Mouse (Mus musculus) urinary bladder, adult 2 months (tissue): ENCODE data around the gene Tas2r143. TPM values are rescaled to one million over a fixed set of nuclear protein-coding genes. Genes with fewer than 3 reads are reported as not detected.

Experiments
- DNase-seq: peaks from one replicate; pipeline ENCODE4 v3.0.0; 2022; ENCODE audit warnings: low spot score
- polyA plus RNA-seq: library from polyadenylated mRNA; depleted of rRNA; stranded (reverse); fragments of >200 nt; gene quantifications from 2 replicates; pipeline ENCODE4 v1.2.3, GENCODE M21; 2012

Gene Tas2r143
- polyA plus RNA-seq, 1 experiment = 0.47 TPM

DNA sequence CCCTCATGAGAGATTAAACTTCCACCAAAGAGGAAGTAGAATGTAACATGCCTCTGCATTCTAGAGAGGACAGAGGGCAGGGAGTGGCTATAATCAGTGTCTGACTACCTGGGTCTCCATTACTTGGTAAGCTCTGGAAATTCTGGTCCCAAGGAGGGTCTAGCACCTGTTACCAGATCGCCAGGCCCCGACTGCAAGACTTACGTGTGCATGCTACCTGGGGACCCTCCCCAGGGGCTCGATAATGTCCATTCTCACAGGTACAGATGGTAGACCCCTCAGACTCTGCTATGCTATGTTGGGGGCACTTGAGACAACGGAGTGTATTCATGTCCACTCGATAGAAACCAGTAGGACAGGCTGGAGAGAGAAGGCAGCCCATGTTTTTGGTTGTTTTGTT lies 34.8 kb upstream of the Tas2r143 start:
- DNase-seq = no peak

DNA sequence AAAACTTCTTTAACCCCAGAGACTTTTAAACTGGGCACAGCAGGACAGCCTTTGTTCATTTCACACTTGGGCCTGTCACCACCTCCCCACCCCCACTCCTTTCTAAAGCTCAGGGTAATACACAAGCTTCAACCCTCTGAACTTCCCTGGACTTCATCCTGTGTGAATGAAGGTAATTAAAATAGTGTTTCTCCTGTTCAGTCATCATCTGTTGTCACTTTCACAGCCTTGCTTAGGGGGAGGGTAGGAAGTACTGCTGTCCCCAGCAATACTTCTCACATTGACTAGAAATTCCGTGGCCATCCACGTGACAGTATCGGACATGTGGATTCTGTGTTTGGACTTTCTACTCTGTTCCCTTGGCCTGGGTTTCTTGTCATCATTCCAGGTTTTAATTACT lies 30.2 kb upstream of the Tas2r143 start:
- DNase-seq = no peak

DNA sequence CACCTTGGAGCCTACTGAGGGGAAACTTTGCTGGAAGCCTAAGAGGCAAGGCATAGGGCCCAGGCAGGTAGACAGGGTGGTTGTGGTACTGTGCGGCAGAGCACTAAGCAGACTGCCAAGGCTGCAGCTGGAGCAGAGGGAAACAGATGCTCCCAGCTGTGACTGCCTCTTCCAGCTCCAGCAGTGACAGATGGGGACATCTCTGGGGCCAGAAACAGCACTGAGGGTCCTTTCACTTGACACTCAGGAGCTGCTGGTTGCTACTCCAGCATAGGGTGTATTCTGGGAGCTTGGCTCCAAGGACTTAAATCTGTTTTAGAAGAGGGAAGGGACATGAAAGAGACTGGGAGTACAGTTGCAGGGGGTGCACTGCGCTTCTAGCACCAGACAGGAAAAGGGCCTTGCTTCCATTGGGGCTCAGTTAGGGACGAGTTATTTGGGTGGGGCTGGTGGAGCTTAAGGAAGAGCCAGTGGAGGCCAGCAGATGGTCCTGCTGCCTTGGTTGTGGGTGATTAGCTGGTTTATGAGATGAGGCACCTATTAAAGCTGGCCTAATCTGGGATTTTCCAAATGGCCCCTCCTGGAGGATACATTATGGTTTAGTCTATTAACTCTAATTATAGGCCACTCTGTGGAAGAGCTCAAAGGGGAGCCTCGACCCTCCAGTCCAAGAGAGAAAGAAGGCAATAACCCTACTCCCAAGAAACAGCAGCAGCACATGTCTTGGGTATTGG lies 29.2 kb upstream of the Tas2r143 start:
- no peak for DNase-seq

DNA sequence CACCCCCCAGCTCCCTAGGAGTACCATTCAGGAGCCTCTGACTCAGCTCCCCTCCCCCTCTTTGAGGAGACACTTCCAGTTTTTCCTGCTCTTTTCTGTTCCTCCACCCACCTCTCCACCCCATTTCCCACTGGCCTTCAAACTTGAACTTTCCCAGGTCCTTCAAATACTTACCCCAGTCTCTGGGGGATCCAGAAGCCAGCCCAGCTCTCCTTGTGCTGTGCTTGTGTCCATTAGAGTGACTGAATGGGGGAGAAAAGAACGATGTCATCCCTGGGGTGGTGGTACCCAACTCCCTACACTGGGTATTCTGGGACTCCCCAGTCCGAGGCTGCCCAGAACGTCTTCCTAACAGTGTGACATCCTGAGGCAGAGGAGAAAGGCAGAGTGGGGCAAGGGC lies 28.0 kb upstream of the Tas2r143 start:
- no peak for DNase-seq

DNA sequence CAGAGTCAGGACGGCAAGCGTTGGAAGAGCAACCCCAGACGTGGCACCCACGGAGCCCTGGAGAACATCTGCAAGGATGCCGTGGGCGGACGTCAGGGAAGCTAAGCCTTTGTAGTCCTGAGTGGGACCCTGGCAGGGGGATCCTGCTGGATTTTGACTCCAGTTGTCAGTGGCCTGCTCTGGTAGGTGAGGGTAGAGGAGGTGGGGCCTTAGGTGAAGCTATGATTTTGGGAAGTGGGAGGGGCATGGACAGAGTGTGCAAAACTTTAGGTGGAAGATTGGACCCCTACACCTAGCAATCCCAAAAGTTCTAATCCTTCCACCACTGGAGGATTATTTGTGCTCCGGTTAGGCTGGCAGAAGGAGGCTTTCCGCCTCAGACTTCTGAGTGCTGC lies 27.6 kb upstream of the Tas2r143 start:
- DNase-seq = no peak

DNA sequence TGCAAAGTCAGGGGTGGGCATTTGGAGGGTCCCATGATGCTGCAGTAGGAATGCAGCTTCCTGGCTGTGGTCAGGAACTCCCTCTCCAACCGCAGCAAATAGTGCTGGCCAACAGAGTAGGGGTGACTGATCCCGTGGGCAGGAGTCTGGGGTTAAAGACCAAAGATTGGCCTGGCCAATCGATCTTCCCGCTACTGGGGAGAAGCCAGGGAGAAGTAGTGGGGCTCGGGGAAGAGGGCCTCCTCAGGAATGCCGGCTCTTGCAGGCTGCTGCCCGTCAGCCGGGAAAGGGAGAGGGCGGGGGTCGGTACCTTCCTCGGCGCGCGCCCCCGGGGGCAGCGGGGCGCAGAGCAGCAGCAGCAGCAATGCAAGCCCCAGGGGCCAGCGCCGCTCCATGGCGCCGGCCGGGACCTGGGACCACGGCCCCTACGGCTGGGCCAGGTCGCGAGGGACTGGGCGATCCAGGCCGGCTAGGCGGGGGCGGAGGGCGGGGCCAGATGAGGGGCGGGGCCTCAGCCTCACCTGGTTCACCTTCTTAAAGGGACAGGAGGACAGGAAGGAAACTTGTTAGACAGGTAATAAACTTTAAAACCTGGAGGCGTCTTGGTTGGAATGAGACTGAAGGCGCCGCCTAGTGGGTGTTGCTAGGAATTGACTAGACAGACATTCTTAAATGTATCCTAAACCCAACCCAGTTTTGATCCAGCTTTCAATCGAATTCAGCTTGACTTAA lies 27.1 kb upstream of the Tas2r143 start, which contains the start of gene Epha1:
TSS of gene Epha1 (minus strand) at position 453 of the 732 bp plus-strand sequence.
- DNase-seq = no peak

DNA sequence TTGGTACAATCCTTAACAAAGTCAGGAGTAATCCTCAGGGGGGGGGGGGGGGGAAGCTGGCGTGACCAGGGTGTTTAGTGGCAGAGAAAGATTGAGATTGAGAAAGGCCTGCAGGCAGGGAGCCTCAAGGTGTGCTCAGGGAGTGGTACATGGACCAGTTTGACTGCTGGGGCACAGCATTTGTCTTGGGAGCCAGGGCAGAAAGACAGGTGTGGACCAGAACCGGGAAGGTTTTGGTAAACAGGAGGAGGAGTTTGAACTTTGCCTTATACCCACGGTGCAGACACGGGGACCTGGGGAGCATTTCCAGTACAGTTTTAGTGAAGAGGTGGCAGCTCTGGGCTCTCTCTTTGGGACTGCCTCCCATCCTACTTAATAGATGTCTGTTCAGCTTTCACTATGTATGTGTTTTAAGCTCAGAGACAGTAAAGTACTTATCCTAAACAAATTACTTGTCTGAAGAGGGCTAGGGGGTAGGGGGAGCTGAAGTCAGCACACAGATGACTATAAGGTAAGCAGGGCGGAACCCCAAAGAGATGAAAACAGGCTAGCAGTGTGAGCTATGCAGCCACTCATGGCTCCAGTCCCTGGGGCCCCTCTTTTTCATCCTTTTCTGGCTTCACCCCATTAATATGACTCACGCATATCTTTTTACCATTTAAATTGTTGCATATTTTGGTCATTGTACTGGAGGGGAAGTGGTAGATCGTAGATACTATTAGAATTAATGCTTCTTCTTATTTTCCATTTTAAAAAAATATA lies 26.2 kb upstream of the Tas2r143 start:
- no peak for DNase-seq

DNA sequence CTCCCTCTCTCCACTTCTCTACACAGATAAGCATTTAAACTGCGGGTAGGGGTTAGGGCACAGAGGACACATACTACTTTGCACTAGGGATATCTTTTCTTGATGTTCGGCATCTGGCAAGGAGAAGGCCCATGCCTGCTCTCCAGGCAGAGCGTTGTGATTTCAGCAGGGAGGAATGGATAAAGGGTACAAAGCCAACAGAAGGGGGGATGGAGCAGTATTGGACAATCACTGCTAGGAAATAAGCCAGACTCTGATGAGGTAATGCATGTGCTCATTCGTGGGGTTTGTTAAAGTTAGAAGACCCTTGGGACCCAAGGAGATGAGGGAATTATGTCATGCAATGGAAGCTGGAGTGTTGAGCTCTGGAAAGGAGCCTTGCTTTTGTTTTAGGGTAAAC lies 25.3 kb upstream of the Tas2r143 start:
- no peak for DNase-seq

DNA sequence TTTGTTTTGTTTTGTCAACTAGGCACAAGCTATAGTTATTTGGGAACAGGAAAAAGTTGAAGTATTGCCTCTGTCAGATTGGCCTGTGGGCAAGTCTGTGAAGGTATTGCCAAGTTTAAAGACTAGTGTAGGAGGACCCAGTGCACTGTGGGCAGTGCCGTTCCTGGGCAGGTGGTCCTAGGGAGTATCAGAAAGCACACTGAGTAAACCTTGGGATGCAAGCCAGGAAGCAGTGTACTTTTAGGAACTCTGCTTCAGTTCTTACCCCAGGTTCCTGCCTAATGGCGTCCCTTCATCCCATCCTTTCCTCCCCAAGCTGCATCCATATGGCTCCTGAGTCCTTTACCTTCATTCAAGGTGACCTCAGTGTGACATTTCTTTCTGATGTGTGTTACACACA lies 24.9 kb upstream of the Tas2r143 start:
- DNase-seq = no peak

DNA sequence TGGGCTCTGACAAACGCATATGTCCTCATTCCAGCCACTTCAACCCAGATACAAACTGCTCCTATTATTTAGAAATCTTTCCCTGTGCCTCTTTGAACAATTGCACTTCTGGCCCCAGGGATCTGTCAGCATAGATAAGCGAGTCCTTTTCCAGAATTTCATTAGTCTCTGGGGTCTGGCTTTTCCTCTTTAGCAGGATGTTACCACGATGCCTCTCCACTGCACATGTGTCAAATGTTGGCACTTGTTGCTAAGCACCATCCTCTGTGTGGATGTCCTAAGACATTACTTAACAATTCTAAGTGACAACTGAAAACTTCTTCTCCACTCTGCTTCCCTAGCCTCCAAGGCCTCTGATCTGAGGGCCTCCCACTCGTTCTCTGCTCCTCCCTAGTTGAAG lies 24.0 kb upstream of the Tas2r143 start:
- no peak for DNase-seq

DNA sequence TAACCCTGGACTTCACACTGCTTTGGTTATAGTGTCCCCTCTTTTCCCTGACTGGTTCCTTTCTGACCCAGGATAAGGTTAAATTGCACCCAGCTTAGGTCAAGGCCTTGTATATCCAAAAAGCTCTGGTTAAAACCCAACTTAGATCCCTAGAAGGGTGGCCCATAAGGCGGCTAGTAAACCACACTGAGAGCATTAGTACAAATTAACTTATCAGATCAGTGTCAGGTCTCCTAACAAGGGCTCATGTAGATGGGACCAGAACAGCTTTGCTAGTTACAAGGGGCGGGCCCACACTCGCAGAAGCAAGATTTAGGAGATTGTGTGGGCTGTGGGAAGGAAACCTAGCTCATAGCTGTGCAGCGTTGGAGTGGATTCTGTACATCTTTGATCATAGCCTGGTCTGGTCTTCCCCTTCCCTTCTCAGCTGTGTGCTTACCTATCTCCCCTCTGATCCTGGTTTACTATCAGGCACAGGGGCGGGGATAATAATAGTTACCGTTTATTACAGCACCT lies 23.5 kb upstream of the Tas2r143 start:
- DNase-seq = no peak

DNA sequence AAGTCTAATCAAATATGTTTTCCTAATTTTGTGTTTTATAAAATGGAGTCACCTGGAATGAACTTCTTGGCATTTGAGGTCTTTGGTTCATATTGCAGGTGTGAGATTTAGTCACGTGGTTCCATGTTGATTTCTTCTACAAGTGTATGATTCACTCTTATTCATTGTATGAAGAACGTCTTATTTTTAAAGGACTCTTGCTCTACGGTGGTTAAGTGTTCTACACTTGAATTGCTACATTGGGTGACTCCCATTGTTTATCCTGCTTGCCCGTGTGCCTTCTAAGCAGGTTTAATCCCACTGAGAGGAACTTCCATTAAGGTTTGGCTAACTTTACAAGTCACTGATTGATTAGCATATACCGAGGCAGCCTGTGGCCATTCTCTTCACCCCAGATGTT lies 22.8 kb upstream of the Tas2r143 start:
- no peak for DNase-seq

DNA sequence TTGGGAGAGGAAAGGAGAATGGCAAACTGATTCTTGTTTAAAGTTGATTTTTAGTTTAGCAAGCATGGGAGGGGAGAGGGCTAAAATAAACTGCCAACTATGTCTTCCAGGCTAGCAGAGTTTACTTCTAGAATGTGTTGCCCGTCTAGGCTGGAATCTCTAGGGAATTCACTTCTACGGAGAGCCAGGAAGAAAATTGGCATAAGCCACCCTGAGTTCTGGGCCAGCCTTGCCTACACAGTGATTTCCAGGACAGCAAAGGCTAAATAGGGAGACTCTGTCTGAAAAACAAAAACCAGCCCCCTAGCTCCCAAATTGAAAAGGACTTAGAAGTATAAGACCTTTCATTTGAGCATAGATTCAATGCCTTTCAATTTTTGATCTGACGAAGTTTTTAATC lies 20.5 kb upstream of the Tas2r143 start:
- DNase-seq = no peak

DNA sequence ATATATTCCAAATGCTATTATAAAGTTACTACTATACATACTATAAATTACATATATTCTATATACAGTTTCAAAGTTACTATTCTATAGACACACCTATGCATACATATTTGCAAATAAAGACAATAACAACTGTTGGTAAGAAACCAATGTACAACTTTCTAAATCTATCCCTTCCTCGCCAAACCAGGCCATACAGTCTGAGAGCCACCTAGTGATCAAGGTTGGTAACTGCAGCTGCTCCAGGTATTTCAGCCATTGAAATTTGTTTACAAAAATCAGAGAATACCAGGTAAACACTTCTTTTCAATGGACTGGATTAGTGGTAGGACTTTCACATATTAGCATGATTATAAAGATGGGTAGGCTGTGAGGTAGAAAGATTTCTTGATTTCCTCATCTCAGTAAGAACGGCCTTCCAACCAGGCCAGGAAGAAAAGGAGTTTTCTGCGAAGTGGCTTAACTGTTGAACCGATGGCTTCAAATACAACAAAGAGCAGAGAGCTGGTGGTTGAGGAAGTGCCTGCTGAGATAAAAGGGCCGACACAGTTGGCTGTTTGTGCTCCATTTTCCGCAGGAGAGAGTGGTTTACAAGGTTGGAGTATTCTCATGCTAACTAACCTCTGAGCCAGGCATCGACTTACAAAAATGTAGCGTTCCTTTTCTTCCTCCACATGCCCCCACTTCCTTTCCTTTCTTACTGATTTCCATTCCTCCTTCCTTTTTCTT lies 19.5 kb upstream of the Tas2r143 start:
- no peak for DNase-seq

DNA sequence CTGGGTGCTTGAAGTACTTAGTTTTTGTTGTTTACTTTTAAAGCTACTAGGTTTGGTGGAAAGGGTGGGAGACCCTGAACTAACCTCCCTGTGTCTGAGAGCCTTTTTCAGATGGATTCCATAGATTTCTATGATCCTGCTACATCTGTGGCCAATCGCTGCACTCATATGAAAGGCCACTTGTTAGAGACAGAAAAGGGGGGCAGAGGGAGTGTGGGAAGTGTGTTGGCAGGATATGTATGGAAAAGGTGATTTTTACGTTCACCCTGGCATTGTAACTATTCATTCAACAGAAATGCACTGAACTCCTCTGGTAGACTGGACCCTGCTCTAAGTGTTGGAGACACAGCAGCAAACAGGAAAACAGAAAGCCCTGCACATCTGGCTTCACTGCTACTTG lies 18.8 kb upstream of the Tas2r143 start:
- DNase-seq = no peak

DNA sequence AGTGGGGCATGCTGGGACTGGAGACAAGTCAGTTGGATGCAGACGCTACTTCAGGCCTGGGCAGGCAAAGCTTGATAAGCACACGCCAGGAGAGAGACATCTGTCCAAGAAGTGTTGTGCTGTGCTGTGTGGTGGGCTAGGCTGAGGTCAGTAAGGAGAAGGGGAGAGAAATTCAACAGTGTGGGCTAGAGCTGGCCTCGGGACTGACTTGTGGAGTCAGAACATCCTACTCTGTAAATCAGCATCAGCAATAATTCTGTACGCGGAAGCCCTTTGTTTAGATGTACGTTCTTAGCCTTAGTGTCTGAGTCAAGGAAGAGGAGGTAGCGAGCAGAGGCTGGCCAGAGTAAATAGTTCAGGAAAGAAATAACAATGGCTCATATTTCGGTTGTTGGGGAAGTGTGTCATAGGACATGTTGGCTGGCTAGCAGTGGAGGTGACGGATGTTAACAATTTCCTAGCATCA lies 18.1 kb upstream of the Tas2r143 start:
- no peak for DNase-seq

DNA sequence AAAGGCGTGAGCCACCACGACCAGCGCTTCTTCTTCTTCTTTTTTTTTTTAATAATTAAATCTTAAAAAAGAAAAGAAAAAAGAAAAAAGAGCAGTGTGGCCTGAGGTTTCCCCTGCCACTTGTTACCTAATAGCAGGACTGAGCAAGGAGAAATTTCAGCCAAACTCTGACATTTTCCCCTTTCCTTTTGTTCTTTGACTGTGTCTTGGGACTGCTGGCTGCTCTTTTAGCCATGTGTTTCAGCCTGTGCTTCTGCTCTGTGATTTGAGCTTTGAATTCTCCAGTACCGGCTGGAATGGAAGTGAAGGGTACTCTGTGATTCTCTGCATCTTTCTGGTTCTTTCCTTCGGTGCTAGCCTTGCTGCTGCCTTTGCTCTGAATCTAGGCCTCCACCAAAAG lies 16.7 kb upstream of the Tas2r143 start:
- no peak for DNase-seq

DNA sequence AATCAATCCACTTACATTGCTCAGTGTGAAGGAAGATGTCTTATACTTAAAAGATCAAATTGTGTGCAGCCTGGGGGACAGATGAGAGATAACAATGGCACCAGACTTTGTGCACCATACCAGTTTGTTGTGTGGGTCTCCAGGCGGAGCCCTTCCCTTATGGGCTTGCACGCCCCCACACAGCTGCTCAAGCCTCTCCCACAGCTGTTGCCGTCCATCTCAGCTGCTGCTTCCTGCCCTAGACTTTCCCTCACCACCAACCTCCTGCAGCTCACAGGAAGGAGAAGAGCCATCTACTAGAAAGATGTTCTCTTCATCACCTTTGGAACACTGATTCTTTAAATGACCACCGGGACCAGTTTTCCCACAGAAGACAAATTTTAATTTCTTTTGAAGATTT lies 14.4 kb upstream of the Tas2r143 start:
- no peak for DNase-seq

DNA sequence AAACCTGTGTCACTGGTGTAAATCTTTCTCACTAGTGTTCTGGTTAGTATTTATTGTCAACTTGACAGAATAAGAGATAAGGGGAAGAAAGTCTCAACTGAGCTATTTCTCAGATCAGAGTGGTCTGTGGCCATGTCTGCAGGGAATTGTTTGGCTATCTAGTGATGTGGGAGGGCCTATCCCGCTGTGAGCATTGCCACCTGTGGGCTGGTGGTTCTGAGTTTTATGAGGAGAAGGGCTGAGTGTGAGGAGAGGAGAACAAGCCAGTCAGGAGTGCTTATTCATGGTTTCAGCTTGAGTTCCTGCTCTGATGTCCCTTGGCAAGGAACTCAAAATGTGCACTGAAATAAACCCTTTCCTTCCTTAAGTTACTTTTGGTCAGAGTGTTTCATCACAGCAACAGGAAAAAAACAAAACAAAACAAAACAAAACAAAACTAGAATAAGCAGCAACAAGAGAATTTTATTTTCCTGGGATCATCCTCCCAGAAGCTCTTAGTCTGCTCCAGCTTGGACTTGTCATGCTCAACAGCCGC lies 8.2 kb upstream of the Tas2r143 start:
- no peak for DNase-seq

DNA sequence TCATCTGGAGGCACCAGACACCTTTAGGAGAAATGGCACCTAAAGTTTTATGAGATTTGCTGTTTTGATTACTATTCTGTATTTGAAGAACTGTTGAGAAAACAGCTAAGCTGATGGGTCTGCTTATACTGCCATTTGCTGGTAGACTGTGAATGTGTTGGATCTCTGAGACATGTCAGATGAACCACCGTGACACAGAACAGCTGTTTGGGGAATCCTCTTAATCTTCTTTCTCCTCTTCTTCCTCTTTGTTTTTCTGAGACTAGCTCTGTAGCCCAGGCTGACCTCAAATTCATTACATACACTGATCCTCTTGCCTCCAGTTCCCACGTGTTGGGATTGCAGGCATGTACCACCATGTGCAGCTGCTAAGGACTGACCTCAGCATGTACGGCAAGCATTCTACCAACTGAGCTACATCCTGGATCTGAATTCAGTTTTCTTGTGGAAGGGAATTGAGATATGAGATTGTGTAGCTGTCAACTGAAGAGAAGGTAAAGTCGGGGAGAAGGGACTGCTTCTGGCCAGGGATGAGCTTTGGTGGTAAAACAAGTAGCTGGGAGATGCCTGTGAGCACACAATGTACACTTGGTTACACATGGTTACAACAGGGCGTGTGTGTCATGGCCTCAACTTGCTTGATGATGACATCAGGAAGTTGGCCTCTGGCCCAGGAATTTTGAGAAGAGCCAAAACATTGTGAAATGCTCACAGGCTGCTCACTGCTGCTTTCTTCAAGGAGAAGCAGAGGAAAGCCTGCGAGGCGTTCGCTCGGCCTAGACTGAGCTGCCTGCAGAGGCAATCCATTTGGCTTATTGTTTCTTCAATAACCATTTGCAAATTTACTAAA lies 3.9 kb upstream of the Tas2r143 start:
- peak; percentile 56 for DNase-seq
